Mouse (Mus musculus) thymus, postnatal 36 days (tissue): ENCODE data around the gene Bnip2.

Source experiments
- DNase-seq, 2 experiments: peaks; one replicate each; pipeline ENCODE4 v3.0.0; 2022; ENCODE audit warnings: mixed read lengths in 2 of 2

Gene Bnip2

DNA sequence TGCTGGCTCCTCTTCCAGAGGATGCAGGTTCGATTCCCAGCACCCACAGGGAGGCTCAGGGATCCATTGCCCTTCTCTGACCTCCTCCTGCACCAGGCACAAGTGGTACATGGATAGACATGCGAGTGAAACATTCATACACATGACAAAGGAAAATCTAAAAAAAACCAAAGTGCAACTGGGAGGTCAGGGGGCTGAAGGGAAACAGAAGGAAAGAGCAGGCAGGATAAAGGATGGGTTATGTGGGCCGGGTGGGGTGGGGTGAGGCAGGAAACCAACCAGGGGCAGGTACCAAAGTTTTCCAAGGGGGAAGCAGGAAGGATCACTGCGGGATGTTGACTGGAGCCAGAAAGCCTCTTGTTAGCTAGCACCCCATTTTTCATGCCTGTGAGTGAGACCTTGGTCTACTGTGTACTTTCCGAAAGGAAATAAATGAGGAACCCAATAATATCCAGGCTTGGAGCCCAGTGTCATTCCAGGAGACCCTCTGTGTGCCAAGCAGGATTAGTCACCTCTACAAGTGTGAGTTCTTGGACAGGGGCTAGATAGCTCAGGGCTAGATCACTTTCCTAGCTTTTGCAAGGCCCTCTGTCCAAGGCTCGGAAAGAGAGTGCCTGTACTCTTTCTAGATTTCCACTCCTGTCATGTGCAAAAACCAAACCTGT, 59.6 kb downstream of the Bnip2 start:
- no peak for DNase-seq

DNA sequence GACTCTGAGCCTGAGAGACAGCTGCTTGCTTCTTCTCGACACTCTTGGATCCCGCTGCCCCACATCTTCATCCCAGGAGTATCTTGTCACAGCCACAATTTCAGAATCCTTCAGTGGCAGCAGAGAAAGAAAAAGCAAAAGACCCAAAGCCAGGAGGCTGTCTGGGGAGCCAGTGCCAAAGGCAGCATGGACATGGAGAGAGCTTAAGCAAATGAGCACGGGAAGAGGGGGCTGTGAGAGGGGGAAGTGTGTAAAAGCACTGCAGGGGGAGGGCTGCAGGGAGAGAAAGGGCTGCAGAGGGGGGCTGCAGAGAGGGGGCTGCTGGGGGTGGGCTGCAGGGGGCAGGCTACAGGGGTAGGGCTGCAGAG, 60.1 kb downstream of the Bnip2 start:
- no peak for DNase-seq

DNA sequence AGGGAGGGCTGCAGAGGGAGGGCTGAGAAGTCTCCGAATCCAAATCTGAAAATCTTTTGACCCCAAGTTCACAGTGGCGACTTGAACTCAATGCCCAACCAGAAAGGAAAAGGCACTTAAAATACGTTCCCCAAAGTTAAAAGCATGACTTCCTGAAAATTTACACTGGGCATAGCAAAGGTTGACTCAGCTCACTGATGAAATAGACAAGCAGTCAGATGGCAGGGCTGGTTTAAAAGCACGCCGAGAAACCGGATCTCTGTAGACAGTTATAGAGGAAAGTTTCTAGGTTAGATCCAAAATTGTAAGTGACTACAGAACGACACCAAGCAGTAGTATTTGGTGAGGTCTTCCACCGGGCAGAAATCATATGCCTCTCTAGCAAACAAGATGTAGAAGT, 60.6 kb downstream of the Bnip2 start:
- DNase-seq, result no peak

DNA sequence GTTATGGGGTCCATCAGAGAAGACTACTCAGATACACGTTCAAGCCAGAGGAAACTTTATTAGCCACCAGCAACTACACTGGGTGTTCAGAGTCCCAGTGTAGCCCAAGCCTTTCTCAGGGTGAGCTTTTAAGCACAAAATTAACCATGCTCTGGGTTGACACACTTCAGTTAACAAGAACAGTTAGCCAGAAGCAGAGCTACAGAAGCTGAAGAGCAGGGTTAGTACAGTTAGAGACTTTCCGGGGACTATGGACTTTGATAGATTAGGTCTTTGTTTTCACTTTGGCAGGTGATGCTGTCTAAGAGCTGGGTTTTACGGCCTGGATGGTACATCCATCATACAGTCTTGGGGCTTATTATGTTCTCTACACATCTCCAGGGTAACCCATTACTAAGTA, 63.5 kb downstream of the Bnip2 start:
- DNase-seq, result no peak

DNA sequence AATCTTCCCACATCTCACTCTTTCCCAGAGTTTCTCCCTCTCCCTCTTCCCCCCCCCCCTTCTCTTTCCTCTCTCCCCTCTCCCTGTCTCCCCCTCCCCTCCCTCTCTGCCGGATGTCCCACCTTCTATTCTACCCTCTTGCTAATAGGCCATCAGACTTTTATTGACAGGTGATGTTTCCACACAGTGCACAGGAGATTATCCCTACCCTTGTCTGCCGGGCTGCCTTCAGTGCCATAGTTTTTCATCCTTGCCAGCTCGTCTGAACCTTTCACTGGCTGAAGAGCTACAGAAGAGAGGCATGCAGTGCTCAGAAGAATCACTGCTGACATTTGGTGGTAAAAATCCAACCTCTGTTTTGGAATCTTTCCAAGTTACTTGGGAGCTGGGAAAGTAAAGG, 64.1 kb downstream of the Bnip2 start:
- DNase-seq, result no peak
